Mouse (Mus musculus): ENCODE data around the gene A730061H03Rik.

The A730061H03Rik gene

DNA sequence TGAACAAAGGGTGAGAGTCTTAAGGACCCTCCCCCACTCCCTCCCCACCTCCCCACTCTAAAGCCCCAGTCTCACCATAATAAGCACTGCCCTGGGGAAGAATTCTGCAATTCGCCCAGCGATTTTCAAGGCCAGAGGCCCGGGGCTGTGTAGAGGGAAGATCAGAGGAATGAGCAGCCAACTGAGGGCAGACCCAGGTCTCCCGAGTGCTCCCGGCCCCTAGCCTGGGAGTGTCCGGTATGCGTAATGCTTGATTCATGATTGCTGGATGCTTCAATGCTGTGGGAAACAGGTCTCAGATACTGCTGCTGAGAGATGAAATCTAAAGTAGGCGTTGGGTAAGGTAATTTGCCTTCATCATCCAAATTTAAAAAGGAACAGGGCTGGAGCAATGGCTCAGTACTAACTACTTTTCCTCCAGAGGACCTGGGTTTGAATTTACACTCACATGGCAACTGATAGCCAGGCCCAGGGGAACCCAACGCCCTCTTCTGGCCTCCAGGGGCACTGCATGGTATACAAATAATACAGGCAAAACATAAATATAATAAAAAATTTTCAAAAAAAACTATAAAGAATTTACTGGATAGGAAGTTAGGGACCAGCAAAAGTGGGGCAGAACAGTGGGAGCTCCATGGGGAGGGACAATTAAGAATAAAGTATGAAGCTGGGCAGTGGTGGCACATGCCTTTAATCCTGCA is 21.9 kb upstream of the A730061H03Rik start:
- DNase-seq (ENCODE audit: low spot score in 2 of 2), result no peak

DNA sequence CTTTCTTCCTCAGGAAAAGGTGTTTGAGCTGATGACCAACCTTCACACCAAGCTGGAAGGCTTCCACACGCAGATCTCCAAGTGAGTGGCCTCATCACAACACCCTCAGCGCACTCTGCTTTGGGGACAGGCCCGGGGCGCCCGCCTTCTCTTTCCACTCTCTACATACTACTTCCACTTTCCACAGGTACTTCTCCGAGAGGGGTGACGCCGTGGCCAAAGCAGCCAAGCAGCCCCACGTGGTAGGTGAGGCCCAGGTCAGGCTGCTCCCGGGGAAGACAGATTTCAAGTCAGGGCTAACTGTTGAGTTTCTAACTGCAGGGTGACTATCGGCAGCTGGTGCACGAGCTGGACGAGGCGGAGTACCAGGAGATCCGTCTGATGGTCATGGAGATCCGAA is 20.5 kb upstream of the A730061H03Rik start:
- DNase-seq (ENCODE audit: low spot score in 2 of 2), result no peak

DNA sequence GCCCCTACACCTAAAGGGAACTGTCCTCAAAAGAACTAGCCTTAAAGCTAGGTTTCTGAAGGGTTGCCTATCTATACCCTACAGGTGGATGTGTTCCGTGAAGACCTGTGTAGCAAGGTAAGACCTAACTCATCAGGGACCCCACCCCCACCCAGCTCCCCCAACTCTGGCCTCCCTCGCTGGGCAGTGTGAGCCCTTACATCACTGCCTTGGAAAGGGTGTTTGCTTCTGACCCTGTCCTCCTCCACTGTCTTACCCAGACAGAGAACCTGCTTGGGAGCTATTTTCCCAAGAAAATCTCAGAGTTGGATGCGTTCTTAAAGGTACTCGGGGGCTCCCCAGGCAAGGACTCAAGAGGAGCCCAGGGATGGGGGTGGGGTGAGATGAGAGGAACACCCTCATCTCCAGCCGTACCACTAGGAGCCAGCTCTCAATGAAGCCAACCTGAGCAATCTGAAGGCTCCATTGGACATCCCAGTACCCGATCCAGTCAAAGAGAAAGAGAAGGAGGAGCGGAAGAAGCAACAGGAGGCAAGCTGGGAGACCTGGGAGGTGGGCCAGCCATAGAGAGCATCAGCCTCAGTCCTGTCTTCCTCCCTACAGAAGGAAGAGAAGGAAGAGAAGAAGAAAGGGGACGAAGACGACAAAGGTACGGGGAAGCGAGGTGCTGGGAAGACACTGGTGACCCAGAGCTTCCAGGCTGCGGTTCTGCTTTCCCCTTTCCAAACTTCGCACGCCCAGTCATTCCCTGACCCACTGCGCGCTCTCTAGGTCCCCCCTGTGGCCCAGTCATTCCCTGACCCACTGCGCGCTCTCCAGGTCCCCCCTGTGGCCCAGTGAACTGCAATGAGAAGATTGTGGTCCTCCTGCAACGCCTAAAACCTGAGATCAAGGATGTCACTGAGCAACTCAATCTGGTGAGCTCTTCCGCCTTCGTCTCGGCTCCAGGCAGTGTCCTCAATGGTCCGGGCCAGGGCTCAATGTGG is 19.6 kb upstream of the A730061H03Rik start:
- DNase-seq (ENCODE audit: low spot score in 2 of 2), result no peak

DNA sequence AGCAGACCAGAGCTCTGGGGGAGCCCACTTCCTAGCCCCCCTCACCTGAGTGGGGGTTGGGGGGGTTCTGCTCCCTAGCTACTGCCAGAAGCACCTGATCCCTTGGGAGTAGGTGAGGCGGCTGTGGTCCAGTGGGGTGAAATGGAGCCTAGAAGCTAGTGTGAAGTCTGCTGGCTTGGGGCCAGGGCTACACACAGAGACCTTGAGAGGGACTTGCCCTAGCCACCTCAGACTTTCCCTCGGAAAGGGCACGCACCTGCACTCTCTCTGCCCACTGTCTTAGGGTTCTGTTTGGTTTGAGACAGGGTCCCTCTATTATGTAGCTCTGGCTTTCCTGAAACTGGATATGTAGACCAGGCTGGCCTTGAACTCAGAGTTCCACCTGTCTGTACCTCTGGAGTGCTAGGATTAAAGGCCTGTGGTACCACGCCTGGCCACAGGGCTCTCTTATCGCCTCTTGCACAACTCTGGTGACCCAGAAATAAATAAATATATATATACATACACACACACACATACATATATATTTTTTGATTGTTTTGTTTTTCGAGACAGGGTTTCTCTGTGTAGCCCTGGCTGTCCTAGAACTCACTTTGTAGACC is 18.6 kb upstream of the A730061H03Rik start:
- DNase-seq (ENCODE audit: low spot score in 2 of 2), result no peak

DNA sequence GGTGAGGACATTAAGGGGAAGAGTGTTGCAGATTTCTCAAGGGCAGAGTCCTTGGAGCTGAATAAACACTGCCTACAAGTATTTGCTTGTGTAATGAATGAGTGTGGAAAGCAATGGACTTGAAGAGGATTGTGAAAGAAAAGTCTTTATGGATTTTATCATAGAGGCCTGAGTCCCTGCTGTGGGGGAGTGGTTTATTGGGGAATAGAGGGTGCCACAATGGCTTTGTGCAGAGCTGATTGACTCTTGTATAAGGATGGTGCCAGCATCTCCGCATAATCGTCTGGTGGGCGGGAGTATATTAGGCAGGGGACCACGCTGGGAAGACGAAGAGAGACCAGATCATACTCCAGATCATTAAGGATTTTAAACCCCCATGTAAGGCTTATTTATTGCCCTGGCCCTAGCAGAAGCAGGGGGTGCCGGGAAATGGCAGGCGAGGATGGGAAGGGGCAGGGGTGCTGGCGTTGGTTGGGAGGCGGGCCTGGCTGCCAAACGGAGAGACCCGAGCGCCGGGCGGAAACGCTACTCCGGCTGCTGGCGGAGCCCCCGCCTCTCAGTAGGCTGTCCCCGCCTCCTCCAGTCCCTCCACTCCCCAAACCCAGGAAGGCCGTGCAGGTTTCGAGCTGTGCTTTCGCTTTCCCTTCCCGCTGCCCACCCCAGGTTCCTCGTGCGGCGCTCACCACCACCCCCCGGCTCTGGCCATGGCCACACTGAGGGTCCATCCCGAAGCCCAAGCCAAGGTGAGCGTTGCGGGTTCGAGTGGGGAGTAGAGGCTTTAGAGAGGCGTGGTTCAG is 17.9 kb upstream of the A730061H03Rik start, which contains the start of gene Psme1:
TSS of gene Psme1 (plus strand) at position 253 of the 797 bp plus-strand sequence.
- peak; percentile 81 to 82 for DNase-seq (ENCODE audit: low spot score in 2 of 2)

DNA sequence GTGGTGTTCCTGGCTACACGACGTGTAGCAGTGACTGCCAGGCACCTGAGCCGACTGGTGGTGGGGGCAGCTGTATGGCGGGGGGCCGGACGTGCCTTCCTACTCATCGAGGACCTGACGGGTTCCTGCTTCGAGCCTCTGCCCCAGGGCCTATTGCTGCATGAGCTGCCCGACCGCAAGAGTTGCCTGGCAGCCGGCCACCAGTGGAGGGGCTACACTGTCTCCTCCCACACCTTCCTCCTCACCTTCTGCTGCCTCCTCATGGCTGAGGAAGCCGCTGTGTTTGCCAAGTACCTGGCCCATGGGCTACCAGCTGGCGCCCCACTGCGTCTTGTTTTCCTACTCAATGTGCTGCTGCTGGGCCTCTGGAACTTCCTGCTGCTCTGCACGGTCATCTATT is 16.2 kb upstream of the A730061H03Rik start:
- DNase-seq (ENCODE audit: low spot score in 2 of 2), result no peak

DNA sequence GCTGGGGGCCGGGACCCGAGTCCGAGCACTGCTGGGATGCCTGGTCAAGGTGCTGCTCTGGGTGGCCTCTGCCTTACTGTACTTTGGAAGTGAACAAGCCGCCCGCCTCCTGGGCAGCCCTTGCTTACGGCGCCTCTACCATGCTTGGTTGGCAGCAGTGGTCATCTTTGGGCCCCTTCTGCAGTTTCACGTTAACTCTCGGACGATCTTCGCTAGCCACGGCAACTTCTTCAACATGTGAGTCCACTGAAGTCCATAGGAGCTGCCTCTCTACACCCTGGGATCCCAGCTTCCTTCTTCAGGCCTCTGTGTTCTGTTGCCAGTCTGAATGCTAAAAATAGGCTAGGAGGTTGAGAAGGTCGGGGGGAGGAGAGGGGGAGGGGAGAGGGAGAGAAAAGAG is 15.5 kb upstream of the A730061H03Rik start:
- DNase-seq (ENCODE audit: low spot score in 2 of 2), result no peak

DNA sequence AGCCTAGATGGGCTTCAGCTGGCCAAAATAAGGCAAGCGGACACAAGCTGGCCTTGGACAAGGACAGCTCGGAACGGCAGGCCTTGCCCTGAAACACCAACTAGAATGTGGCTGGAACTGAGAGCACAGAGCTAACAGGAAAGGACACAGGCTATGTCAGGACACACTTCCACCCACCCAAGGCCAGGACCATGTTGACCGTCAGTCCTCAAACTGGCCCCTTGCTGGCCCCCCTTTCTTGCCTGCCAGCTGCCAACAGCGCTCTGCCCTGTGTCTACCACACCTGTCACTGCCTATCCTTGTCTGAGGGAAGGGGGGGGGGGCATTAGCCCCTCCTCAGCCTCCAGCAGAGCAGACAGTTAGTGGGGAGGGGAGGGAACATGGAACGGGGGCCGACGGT is 15.1 kb upstream of the A730061H03Rik start, which contains the start of gene Fitm1:
TSS of gene Fitm1 (plus strand) at position 316 of the 400 bp plus-strand sequence.
- DNase-seq (ENCODE audit: low spot score in 2 of 2), result no peak

DNA sequence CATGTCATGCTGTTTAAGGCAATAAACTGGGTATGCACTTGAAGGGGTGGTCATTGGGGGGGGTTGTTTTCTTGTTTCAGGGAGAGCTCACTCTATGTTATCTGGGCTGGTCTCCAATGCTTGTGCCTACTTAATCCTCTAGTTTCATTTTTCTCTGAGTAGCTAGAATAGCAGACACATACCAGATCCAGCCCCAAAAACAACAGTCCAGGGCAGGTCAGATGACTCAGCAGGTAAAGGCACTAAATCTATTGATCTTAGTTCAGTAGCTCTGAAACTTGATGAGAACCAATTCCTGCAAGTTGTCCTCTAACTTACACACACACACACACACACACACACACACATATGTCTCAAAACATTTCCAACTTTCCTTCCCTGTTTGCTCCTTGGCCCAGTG is 11.6 kb upstream of the A730061H03Rik start:
- no peak for DNase-seq (ENCODE audit: low spot score in 2 of 2)

DNA sequence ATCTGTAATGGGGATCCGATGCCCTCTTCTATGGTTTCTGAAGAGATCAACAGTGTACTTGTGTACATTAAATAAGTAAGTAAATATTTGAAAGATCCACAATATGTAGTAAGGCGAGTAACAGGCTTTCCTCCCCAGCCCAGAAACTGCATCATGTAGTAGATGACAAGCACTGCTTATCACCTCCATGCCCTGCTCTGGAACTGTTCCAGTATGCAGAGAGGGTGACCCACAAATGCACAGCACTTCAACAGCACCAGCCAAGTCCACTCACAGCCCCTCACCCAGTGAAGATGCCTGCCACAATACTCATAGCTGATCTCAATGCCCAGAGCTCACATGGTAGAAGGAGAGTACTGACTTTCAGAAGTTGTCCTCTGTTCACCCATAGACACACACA is 10.4 kb upstream of the A730061H03Rik start:
- DNase-seq (ENCODE audit: low spot score in 2 of 2), result no peak

DNA sequence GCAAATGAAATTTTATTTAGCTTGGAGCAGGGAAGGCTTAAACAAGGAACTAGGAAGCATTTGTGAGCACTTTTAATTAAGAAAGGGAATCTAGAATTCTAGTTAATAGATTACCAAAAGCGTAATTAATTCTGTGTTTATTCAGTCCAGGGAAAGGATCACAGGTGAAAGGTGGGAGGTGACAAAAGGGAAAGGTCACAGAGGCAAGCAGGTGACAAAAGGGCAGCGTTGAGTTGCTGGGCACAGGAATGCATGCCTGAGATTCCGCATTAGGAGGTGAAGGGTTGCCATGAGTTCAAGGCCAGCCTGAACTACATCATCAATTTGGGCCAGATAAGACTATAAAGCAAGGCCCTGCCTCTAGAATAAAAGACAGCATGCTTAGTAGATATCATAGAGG is 7.3 kb upstream of the A730061H03Rik start:
- DNase-seq (ENCODE audit: low spot score in 2 of 2), result no peak

DNA sequence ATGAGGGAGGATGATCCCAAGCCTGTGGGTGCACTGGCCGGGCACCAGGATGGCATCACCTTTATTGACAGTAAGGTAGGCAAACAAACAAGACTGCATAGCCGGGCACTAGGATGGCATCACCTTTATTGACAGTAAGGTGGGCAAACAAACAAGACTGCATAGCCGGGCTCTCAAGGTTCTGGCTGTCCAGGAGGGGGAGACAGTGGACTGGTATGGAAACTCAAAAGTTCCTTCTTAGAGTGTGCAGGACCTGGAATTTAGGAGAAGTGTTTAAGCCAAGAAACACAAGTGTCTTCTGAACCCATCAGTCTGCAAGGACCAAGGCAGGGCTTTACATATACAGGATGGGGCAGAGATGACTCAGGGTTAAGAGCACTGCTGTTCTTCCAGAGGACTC is 5.5 kb upstream of the A730061H03Rik start:
- no peak for DNase-seq (ENCODE audit: low spot score in 2 of 2)

DNA sequence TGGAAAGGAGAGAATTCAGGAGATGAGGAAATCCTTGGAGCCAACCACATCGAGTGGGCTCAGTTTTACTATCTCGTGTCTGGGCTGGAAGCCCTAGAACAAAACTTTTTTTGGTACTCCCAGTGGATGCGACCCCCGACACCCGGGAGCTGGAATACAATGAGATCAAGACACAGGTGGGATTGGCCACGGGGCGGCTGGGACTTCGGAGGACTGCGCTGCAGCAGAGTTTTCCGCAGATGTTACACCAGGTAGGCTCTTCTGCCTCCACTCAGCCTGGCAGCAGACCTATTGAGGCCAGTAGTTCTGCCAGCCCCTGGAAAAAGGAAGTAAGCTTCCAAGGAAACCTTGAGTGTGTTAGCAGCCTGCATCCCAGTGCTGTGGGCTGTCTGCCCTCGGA is 3.0 kb upstream of the A730061H03Rik start:
- DNase-seq (ENCODE audit: low spot score in 2 of 2), result no peak

DNA sequence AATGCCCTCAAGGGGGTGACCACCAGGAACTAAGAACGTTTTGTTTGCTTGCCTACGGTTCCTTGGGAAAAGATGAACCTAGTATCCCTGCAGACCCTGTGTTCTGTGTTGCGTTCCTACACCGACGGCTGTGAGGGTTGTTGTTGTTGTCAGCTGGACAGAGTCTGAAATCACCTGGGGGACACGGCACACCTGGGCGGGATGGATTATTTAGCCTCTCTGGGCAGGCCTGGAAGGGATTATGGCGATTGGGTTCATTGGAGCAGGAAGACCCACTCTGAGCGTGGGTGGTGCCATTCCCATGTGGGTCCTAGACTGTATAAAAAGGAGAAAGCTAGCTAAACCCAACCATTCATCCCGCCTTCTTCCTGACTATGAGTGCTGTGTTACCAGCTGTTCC is 1.7 kb upstream of the A730061H03Rik start:
- no peak for DNase-seq (ENCODE audit: low spot score in 2 of 2)

DNA sequence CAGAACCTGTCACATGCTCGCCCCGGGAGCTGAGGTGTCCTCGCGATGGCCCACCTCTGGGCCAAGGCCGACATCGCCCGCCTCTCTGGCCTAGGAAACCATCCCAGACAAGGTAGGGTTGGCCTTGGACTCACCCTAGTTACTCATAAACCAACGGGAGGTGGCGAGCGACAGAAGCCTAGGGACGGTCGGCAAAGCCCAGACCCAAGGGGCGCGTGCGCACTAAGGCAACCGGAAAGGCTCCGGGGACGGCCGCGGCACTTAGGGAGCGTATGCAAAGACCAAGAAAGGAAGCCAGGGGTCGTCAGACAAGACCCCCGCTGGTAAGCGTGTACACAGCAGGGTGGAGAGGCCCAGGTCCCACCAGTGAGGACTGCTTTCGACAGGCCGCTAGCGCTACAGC is 406 bp downstream of the A730061H03Rik start, which contains the start of gene Dcaf11:
TSS of gene Dcaf11 (plus strand) at position 208 of the 403 bp plus-strand sequence.
- DNase-seq (ENCODE audit: low spot score in 2 of 2), result peak; percentile 84 to 85

DNA sequence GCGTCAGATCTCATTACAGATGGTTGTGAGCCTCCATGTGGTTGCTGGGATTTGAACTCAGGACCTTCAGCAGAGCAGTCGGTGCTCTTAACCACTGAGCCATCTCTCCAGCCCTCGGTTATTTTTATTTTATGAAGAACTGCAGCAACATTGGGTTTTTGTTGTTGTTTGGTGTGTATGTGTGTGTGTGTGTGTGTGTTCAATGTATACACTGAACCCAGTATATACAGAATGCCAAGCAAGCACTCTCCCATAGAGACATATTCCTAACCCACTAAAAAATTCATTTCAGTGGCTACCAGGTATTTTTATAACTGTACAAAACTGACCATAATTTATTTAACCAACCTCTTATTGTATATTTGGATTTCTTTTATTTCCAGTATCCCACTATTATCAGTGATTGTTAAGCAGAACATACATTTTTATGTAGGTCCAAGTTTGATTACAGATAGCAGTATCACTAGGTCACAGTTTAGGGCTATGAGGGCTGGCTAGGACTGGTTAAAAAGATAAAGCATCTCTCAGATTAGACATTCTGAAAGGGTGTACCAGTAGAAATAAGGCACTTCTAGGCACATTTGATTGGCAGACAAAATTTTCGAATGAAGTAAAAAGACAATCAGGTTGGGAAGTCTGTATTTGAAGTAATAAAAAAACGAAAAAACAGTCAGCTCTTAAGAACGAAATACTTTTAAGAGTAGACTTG is 1.3 kb downstream of the A730061H03Rik start:
- DNase-seq (ENCODE audit: low spot score in 2 of 2), result no peak

DNA sequence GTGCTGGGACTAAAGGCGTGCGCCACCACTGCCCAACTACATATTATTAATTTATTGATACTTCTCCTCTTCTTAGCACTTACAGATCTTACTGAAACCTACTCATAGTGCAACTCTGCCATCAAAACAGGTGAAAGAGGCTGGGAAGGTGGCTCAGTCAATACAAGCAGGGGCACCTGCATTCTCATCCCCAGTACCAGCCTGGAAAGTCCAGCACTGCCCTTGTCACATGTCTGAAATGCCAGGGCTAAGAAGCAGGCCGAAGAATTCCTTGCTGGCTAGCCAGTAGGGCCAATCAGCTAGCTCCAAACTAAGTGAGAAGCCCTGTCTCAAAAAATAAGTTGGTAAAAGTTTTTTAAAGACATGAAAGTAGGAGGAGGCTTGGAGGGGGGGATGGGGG is 2.6 kb downstream of the A730061H03Rik start:
- no peak for DNase-seq (ENCODE audit: low spot score in 2 of 2)

DNA sequence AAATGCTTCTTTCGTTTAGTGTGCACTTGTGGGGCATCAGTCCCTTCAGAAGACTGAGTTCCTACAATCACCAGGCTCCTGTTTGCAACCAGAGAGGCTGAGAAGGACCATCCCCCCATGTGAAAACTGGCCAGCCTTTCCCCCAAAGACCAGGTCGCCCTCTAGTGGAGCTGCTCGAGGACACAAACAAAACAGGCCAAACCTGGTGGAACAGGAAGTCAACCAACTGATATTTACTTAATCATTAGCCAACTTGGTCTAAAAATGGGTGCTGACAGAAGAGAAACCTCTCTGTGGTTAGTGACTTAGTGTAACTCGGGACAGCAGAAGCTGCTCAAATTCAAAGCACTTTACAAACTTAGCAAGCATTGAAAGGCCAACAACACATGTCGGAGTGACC is 3.2 kb downstream of the A730061H03Rik start:
- peak; percentile 31 to 66 for DNase-seq (ENCODE audit: low spot score in 2 of 2)

DNA sequence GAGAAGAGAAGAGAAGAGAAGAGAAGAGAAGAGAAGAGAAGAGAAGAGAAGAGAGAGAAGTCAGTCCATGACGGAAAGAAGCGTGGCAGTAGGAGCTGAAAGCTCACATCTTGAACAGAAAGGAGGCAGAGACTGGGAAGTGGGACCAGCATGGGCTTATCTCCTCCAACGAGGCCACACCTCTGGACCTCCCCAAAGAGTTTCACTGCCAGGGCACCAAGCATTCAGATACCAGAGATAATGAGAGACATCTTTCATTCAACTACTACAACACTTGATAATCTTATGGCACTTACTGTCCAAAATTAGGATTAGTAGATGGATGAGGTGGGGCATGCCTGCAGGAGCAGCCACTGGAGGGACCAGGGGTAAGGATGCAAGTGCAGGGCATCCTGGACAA is 4.4 kb downstream of the A730061H03Rik start:
- DNase-seq (ENCODE audit: low spot score in 2 of 2), result no peak

DNA sequence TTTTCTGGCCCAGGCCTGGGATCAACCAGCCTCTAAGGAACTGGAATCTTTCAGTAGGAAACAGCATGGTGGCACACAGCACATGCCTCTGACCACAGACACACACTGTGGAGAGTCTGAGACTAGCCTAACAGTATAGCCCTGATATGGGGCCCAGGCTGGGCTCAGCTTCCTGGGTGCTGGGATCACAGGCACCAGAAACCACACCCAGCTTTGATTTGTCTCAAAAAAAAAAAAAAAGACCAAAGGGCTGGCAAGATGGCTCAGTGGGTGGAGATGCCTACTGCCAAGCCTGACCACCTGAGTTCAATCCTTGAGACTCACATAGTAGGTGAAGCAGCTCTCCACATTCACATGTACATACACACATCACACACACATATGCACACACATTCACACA is 5.6 kb downstream of the A730061H03Rik start:
- no peak for DNase-seq (ENCODE audit: low spot score in 2 of 2)

DNA sequence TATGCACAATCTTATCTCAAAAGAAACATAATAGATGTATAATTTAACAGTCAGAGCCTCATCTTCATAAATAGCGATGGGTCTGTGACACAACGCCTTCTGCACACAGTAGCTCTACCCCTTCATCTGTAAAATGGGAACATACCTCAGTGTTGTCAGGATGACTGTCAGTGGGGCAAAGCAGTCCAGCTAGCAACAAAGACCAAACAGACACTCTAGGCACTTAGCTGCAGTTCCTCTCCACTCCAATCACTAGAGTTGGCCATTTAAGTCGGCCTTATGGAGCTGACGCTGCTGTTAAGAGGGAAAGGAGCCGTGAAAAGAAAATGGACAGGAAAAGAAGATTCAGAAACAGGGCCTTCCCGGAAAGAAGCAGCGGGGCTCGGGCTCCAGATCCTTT is 8.4 kb downstream of the A730061H03Rik start:
- no peak for DNase-seq (ENCODE audit: low spot score in 2 of 2)
